23 mouse cellular contexts compared by ENCODE assay signal in the genomic region with DNA sequence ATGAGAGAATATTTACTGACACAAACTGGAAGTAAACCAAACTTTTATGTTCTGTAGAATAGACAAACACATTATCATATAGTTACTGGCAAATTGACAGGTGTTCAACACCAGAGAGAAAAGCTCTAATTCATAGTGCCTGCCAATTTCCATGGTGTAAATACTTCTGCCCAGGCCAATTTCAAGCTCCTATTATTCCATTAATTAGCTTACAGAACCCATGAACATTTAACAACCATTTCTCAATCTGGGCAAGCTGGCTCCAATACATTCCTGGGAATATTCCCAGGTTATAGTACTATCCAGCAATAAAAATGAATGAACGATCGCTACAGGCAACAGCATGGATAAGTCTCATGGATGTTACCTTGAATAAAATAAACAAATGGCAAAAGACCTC.
A peak's percentile ranks its signal among the peaks of the same experiment; 100 is the strongest.
DNase-seq lines count a peak whose midpoint lies in the region; ATAC-seq lines count a peak whose summit lies in the region.
"Had no signal": no experiment of that assay in that cellular context is flagged by ENCODE, and none has a peak within 500 bp of the region (broad histone marks: within the 10 kb centered on the region; RNA-seq: fewer than 3 reads in every experiment).

No protein-coding gene starts in this region.

- H3K27ac ChIP-seq in hindbrain, embryonic 16.5 days (ENCODE audit: low read depth, low read length) = no peak overlapping the region
- H3K27ac ChIP-seq in hindbrain, embryonic 12.5 days = no peak overlapping the region
- no peak overlapping the region for H3K27ac ChIP-seq in midbrain, embryonic 14.5 days (replicated peaks; ENCODE audit: low read depth, low read length)
- H3K27ac ChIP-seq in midbrain, embryonic 10.5 days (replicated peaks) = no peak overlapping the region
- H3K27ac ChIP-seq: embryonic facial prominence, embryonic 15.5 days; heart, embryonic 10.5 days; hindbrain, embryonic 13.5 days had no signal

- 63% methylated on average over 2 of the region's 2 CpGs for WGBS in hindbrain, embryonic 16.5 days
- 93% methylated on average over 2 of the region's 2 CpGs for whole genome bisulfite sequencing in hindbrain, embryonic 12.5 days
- 60% methylated on average over 2 of the region's 2 CpGs for WGBS in midbrain, embryonic 14.5 days
- 93% methylated on average over 2 of the region's 2 CpGs for WGBS in midbrain, embryonic 10.5 days

- H3K4me3 ChIP-seq in hindbrain, embryonic 16.5 days (ENCODE audit: low read length) = no peak overlapping the region
- H3K4me3 ChIP-seq in hindbrain, embryonic 12.5 days = no peak overlapping the region
- no peak overlapping the region for H3K4me3 ChIP-seq in midbrain, embryonic 14.5 days (replicated peaks; ENCODE audit: low read depth, low read length)
- no peak overlapping the region for H3K4me3 ChIP-seq in midbrain, embryonic 10.5 days
- H3K4me3 ChIP-seq: embryonic facial prominence, embryonic 15.5 days; erythroblast, embryonic 14.5 days; heart, embryonic 10.5 days; hindbrain, embryonic 13.5 days had no signal

- peaks cover 1% of the 10 kb centered on the region; the same call in 1 of the 2 replicates for H3K9me3 ChIP-seq in hindbrain, embryonic 16.5 days (ENCODE audit: control insufficient read depth, low read length)
- no peaks in the 10 kb centered on the region for H3K9me3 ChIP-seq in hindbrain, embryonic 12.5 days (replicated peaks)
- H3K9me3 ChIP-seq in midbrain, embryonic 14.5 days (ENCODE audit: control insufficient read depth, low read length) = no peaks in the 10 kb centered on the region; the same call in 1 of the 2 replicates
- no peaks in the 10 kb centered on the region for H3K9me3 ChIP-seq in midbrain, embryonic 10.5 days (replicated peaks)
- H3K9me3 ChIP-seq: G1E; heart, embryonic 10.5 days had no signal

- H3K36me3 ChIP-seq in hindbrain, embryonic 16.5 days (ENCODE audit: control insufficient read depth, insufficient read depth, low read length) = no peaks in the 10 kb centered on the region
- no peaks in the 10 kb centered on the region for H3K36me3 ChIP-seq in hindbrain, embryonic 12.5 days
- no peaks in the 10 kb centered on the region for H3K36me3 ChIP-seq in midbrain, embryonic 14.5 days (ENCODE audit: control insufficient read depth, insufficient read depth, low read length)
- no peaks in the 10 kb centered on the region for H3K36me3 ChIP-seq in midbrain, embryonic 10.5 days
- H3K36me3 ChIP-seq: embryonic facial prominence, embryonic 15.5 days; G1E; heart, embryonic 10.5 days; hindbrain, embryonic 13.5 days had no signal

- H3K4me1 ChIP-seq in hindbrain, embryonic 16.5 days (ENCODE audit: control insufficient read depth, insufficient read depth, low read depth, low read length) = no peaks in the 10 kb centered on the region
- H3K4me1 ChIP-seq in hindbrain, embryonic 12.5 days = no peaks in the 10 kb centered on the region
- no peaks in the 10 kb centered on the region for H3K4me1 ChIP-seq in midbrain, embryonic 14.5 days (ENCODE audit: control insufficient read depth, insufficient read depth, low read length)
- no peaks in the 10 kb centered on the region for H3K4me1 ChIP-seq in midbrain, embryonic 10.5 days
- H3K4me1 ChIP-seq: embryonic facial prominence, embryonic 15.5 days; heart, embryonic 10.5 days; hindbrain, embryonic 13.5 days had no signal

- no peak overlapping the region for H3K9ac ChIP-seq in hindbrain, embryonic 16.5 days (ENCODE audit: low read depth, low read length)
- H3K9ac ChIP-seq in hindbrain, embryonic 12.5 days = no peak overlapping the region
- no peak overlapping the region for H3K9ac ChIP-seq in midbrain, embryonic 14.5 days (replicated peaks; ENCODE audit: low read length)
- H3K9ac ChIP-seq: embryonic facial prominence, embryonic 15.5 days; hindbrain, embryonic 13.5 days had no signal

- H3K27me3 ChIP-seq in hindbrain, embryonic 16.5 days (replicated peaks; ENCODE audit: control insufficient read depth, insufficient read depth, low read length) = no peaks in the 10 kb centered on the region
- H3K27me3 ChIP-seq in hindbrain, embryonic 12.5 days = no peaks in the 10 kb centered on the region
- H3K27me3 ChIP-seq in midbrain, embryonic 14.5 days (ENCODE audit: control insufficient read depth, insufficient read depth, low read length) = no peaks in the 10 kb centered on the region
- H3K27me3 ChIP-seq in midbrain, embryonic 10.5 days (ENCODE audit: low read depth, poor library complexity, severe bottlenecking) = no peaks in the 10 kb centered on the region
- H3K27me3 ChIP-seq: embryonic facial prominence, embryonic 15.5 days; hindbrain, embryonic 13.5 days had no signal

- ATAC-seq in hindbrain, embryonic 16.5 days = peak; percentile 40; the same call in 1 of the 2 replicates
- no peak for ATAC-seq in hindbrain, embryonic 12.5 days (ENCODE audit: low FRiP score)
- ATAC-seq in midbrain, embryonic 14.5 days (ENCODE audit: low FRiP score, low TSS enrichment) = no peak
- ATAC-seq: CD4-positive, CD25-positive, alpha-beta regulatory T cell, adult 4 months; inflammation-experienced regulatory T-cells, adult 6 months had no signal

- no peak overlapping the region for H3K4me2 ChIP-seq in hindbrain, embryonic 16.5 days (ENCODE audit: low read length)
- no peak overlapping the region for H3K4me2 ChIP-seq in hindbrain, embryonic 12.5 days (replicated peaks)
- H3K4me2 ChIP-seq in midbrain, embryonic 14.5 days (ENCODE audit: low read length) = no peak overlapping the region
- H3K4me2 ChIP-seq: embryonic facial prominence, embryonic 15.5 days; hindbrain, embryonic 13.5 days had no signal

- peak; percentile 37 for DNase-seq in midbrain, embryonic 14.5 days
- DNase-seq in midbrain, embryonic 10.5 days (ENCODE audit: low spot score) = no peak
- DNase-seq in fat pad, adult 2 months (ENCODE audit: extremely low read depth, low read depth, low spot score) = peak; percentile 92
- DNase-seq in gonadal fat pad, adult 2 months (ENCODE audit: low read depth) = peak; percentile 93
- no peak for DNase-seq in adipocyte (ENCODE audit: low spot score)
- DNase-seq: adrenal gland, postnatal 10 days; cerebellum, adult 18-20 months; cerebellum, postnatal 14 days; embryo, embryonic 11 days; gastrocnemius, postnatal 36 days; heart, adult 18-20 months; heart, postnatal 10 days; heart, postnatal 4 days; kidney, adult 18-20 months had no signal

Comparison
In these comparisons a context has a peak if more than half of its experiments do, and no peak if none do; other contexts are left out.
1. DNase-seq: peak in midbrain, embryonic 14.5 days (single experiment), fat pad, adult 2 months (single experiment) and gonadal fat pad, adult 2 months (single experiment); none in midbrain, embryonic 10.5 days (single experiment) and adipocyte (single experiment).